Mouse (Mus musculus): ENCODE data around the gene Sprr2k.
"Not testable (repeated sequence)": the region's sequence is repeated elsewhere in the genome, so short reads cannot be mapped to it uniquely, and the experiment has no call there.

The Sprr2k gene

GRCm38 (mm10) chr3:92432282-92432681, at the start of gene Sprr2k:
Gene Sprr2k, plus strand, starts transcription at chr3:92432582.
- no peak for DNase-seq (ENCODE audit: low spot score in 2 of 2)

- DNase-seq (ENCODE audit: low spot score in 2 of 2) = no peak
Measured at GRCm38 (mm10) chr3:92385385-92385784, 47.0 kb upstream of the Sprr2k start, which contains the start of gene Sprr2h. Gene Sprr2h, plus strand, starts transcription at chr3:92385685.

GRCm38 (mm10) chr3:92394301-92394700, 38.1 kb upstream of the Sprr2k start:
- no peak for DNase-seq (ENCODE audit: low spot score in 2 of 2)

- DNase-seq (ENCODE audit: low spot score in 2 of 2) = no peak
Measured at GRCm38 (mm10) chr3:92407691-92408090, 24.7 kb upstream of the Sprr2k start, which contains the start of gene Sprr2i. Gene Sprr2i, plus strand, starts transcription at chr3:92407991.

- no peak for DNase-seq (ENCODE audit: low spot score in 2 of 2)
Measured at GRCm38 (mm10) chr3:92417782-92418181, 14.6 kb upstream of the Sprr2k start, which contains the start of gene Sprr2j-ps. Gene Sprr2j-ps, plus strand, starts transcription at chr3:92418082.

GRCm38 (mm10) chr3:92429323-92429722, 3.1 kb upstream of the Sprr2k start, which contains the start of gene Gm9774:
Gene Gm9774, minus strand, starts transcription at chr3:92429423.
- no peak for DNase-seq (ENCODE audit: low spot score in 2 of 2)

- no peak for DNase-seq (ENCODE audit: low spot score in 2 of 2)
Measured at GRCm38 (mm10) chr3:92438689-92439088, 6.3 kb downstream of the Sprr2k start, which contains the start of gene Sprr1b. Gene Sprr1b, minus strand, starts transcription at chr3:92438789.

- DNase-seq (ENCODE audit: low spot score in 2 of 2) = no peak
Measured at GRCm38 (mm10) chr3:92440177-92440576, 7.8 kb downstream of the Sprr2k start.

GRCm38 (mm10) chr3:92455151-92455550, 22.8 kb downstream of the Sprr2k start:
- no peak for DNase-seq (ENCODE audit: low spot score in 2 of 2)

GRCm38 (mm10) chr3:92458620-92459019, 26.2 kb downstream of the Sprr2k start, which contains the start of gene Sprr3:
Gene Sprr3, minus strand, starts transcription at chr3:92458720.
- DNase-seq (ENCODE audit: low spot score in 2 of 2) = no peak

- no peak for DNase-seq (ENCODE audit: low spot score in 2 of 2)
Measured at GRCm38 (mm10) chr3:92466576-92466975, 34.2 kb downstream of the Sprr2k start.

- no peak for DNase-seq (ENCODE audit: low spot score in 2 of 2)
Measured at GRCm38 (mm10) chr3:92467424-92467823, 35.0 kb downstream of the Sprr2k start.

GRCm38 (mm10) chr3:92470111-92470510, 37.7 kb downstream of the Sprr2k start:
- DNase-seq (ENCODE audit: low spot score in 2 of 2) = no peak

- not testable (repeated sequence) for DNase-seq (ENCODE audit: low spot score in 2 of 2)
Measured at GRCm38 (mm10) chr3:92481249-92481648, 48.9 kb downstream of the Sprr2k start.

Data from spleen, postnatal 36 days (tissue).